Mouse (Mus musculus) hindbrain, embryonic 12.5 days (tissue): ENCODE results near the gene Pnmal2. TPM values are rescaled to one million over a fixed set of nuclear protein-coding genes. Genes with fewer than 3 reads are reported as not detected.

ENCODE experiments used
- ATAC-seq: fragments of 200-750 bp; cut with Nextera tagmentation; 2 replicates; pipeline ENCODE4 v1.8.0; 2017; ENCODE audit warnings: moderate TSS enrichment; ENCODE audit not compliant: low FRiP score
- H3K27ac ChIP-seq: fragments of 300-500 bp; sonication (generic); 2 replicates; pipeline ENCODE4 v1.5.1; 2016; ENCODE audit warnings: mild to moderate bottlenecking
- H3K27me3 ChIP-seq: fragments of 300-500 bp; sonication (generic); 2 replicates; pipeline ENCODE4 v1.6.1; 2016; ENCODE audit warnings: mild to moderate bottlenecking
- H3K36me3 ChIP-seq: fragments of 300-500 bp; sonication (generic); 2 replicates; pipeline ENCODE4 v1.6.1; 2016; ENCODE audit warnings: mild to moderate bottlenecking
- H3K4me1 ChIP-seq: fragments of 300-500 bp; sonication (generic); 2 replicates; pipeline ENCODE4 v1.6.1; 2016
- H3K4me2 ChIP-seq: fragments of 300-500 bp; sonication (generic); replicated peaks from 2 replicates; pipeline ENCODE4 v1.6.1; 2016; ENCODE audit warnings: mild to moderate bottlenecking
- H3K4me3 ChIP-seq: fragments of 300-500 bp; sonication (generic); 2 replicates; pipeline ENCODE4 v1.5.1; 2016; ENCODE audit warnings: mild to moderate bottlenecking
- H3K9ac ChIP-seq: fragments of 300-500 bp; sonication (generic); 2 replicates; pipeline ENCODE4 v1.6.1; 2016; ENCODE audit warnings: mild to moderate bottlenecking, moderate library complexity
- H3K9me3 ChIP-seq: fragments of 300-500 bp; sonication (generic); replicated peaks from 2 replicates; pipeline ENCODE4 v1.6.1; 2016; ENCODE audit warnings: mild to moderate bottlenecking
- WGBS: fragments of 180-500 bp; shearing (Covaris S2); methylation state at CpG from one replicate; pipeline ENCODE4 v1.1.7; 2016; 5-methylcytosine and 5-hydroxymethylcytosine counted together
- polyA plus RNA-seq: library from polyadenylated mRNA; unstranded; fragments of >200 nt; fragmentation: Nextera tagmentation; extraction: Ambion mirVana; gene quantifications from 2 replicates; pipeline ENCODE4 v1.2.1, GENCODE M21; 2016

Gene Pnmal2
- polyA plus RNA-seq, 1 experiment from 2014 or later: 55.6 TPM

- no peak for ATAC-seq
- Histone ChIP-seq H3K4me1 (peaks cover 21% of the 10 kb centered on the region), H3K27me3 (no peaks in the 10 kb centered on the region), H3K36me3 (no peaks in the 10 kb centered on the region), H3K9me3 (no peaks in the 10 kb centered on the region), H3K4me2 (no peak overlapping the region), H3K4me3 (no peak overlapping the region), H3K27ac (no peak overlapping the region), H3K9ac (no peak overlapping the region)
- WGBS: 68% methylated on average over 6 of the region's 6 CpGs
Measured at GRCm38 (mm10) chr7:16978173-16978572, 33.7 kb downstream of the Pnmal2 start.

GRCm38 (mm10) chr7:16978593-16978992 is 34.1 kb downstream of the Pnmal2 start:
- WGBS: 85% methylated on average over 3 of the region's 3 CpGs
- H3K9me3 ChIP-seq: no peaks in the 10 kb centered on the region

GRCm38 (mm10) chr7:16980348-16980747 is 35.9 kb downstream of the Pnmal2 start:
- peak overlapping the region; percentile 80 for H3K27ac ChIP-seq
- ATAC-seq: peak; percentile 47
- H3K27me3 ChIP-seq: no peaks in the 10 kb centered on the region
- H3K9me3 ChIP-seq: no peaks in the 10 kb centered on the region
- 11% methylated on average over 9 of the region's 12 CpGs for WGBS
- H3K9ac ChIP-seq: peak overlapping the region; percentile 32
- H3K36me3 ChIP-seq: no peaks in the 10 kb centered on the region
- peak overlapping the region; percentile 49 for H3K4me2 ChIP-seq
- H3K4me3 ChIP-seq: peak overlapping the region; percentile 13; the same call in 1 of the 2 replicates
- H3K4me1 ChIP-seq: peaks cover 30% of the 10 kb centered on the region

More at GRCm38 (mm10) chr7:16978593-16978992, 34.1 kb downstream of the Pnmal2 start:
- Histone ChIP-seq H3K4me1 (peaks cover 25% of the 10 kb centered on the region), H3K4me3 (no peak overlapping the region), H3K27ac (no peak overlapping the region), H3K36me3 (no peaks in the 10 kb centered on the region), H3K4me2 (no peak overlapping the region), H3K27me3 (no peaks in the 10 kb centered on the region), H3K9ac (no peak overlapping the region)
- no peak for ATAC-seq

- no peaks in the 10 kb centered on the region for H3K9me3 ChIP-seq
- peak within 1 kb of the TSS; percentile 71 for H3K4me2 ChIP-seq
- peak within 1 kb of the TSS; percentile 38 for H3K4me3 ChIP-seq
- peak within 1 kb of the TSS; percentile 54; the same call in 1 of the 2 replicates for H3K9ac ChIP-seq
- peaks cover 43% of the 10 kb centered on the region for H3K4me1 ChIP-seq
- no peaks in the 10 kb centered on the region for H3K36me3 ChIP-seq
- peak; percentile 61 for ATAC-seq
- H3K27me3 ChIP-seq: no peaks in the 10 kb centered on the region
- peak within 1 kb of the TSS; percentile 66 for H3K27ac ChIP-seq
- WGBS: 21% methylated on average over 26 of the region's 26 CpGs
Measured at GRCm38 (mm10) chr7:16982859-16983568, 38.5 kb downstream of the Pnmal2 start, which contains the start of gene Gm42372. TSS of gene Gm42372 (plus strand) at chr7:16983086.

GRCm38 (mm10) chr7:16987541-16988149 is 43.2 kb downstream of the Pnmal2 start:
- H3K27me3 ChIP-seq: no peaks in the 10 kb centered on the region
- H3K4me1 ChIP-seq: peaks cover 59% of the 10 kb centered on the region
- 41% methylated on average over 7 of the region's 7 CpGs for WGBS
- 0 out of 2 replicates have a peak, but pooled peaks have one; percentile 15 for ATAC-seq
- H3K4me2 ChIP-seq: peak overlapping the region; percentile 9; the same call in 1 of the 2 replicates
- H3K27ac ChIP-seq: peak overlapping the region; percentile 85
- H3K9me3 ChIP-seq: no peaks in the 10 kb centered on the region
- no peak overlapping the region for H3K4me3 ChIP-seq
- H3K36me3 ChIP-seq: no peaks in the 10 kb centered on the region
- peak overlapping the region; percentile 28; the same call in 1 of the 2 replicates for H3K9ac ChIP-seq

GRCm38 (mm10) chr7:16988405-16988804 is 43.9 kb downstream of the Pnmal2 start:
- H3K9me3 ChIP-seq: no peaks in the 10 kb centered on the region
- no peaks in the 10 kb centered on the region for H3K36me3 ChIP-seq
- H3K4me2 ChIP-seq: no peak overlapping the region
- H3K4me3 ChIP-seq: no peak overlapping the region
- peak overlapping the region; percentile 85 for H3K27ac ChIP-seq
- 44% methylated on average over 3 of the region's 3 CpGs for WGBS
- peaks cover 52% of the 10 kb centered on the region for H3K4me1 ChIP-seq
- no peaks in the 10 kb centered on the region for H3K27me3 ChIP-seq
- ATAC-seq: no peak
- H3K9ac ChIP-seq: no peak overlapping the region

GRCm38 (mm10) chr7:16990006-16990744 is 45.7 kb downstream of the Pnmal2 start:
- Histone ChIP-seq H3K4me3 (no peak overlapping the region), H3K4me1 (peaks cover 53% of the 10 kb centered on the region), H3K4me2 (no peak overlapping the region), H3K27me3 (no peaks in the 10 kb centered on the region), H3K36me3 (no peaks in the 10 kb centered on the region), H3K9ac (no peak overlapping the region), H3K27ac (peak overlapping the region; percentile 60), H3K9me3 (no peaks in the 10 kb centered on the region)
- no peak for ATAC-seq
- 38% methylated on average over 15 of the region's 15 CpGs for WGBS

GRCm38 (mm10) chr7:16991681-16992450 is 47.4 kb downstream of the Pnmal2 start:
- no peaks in the 10 kb centered on the region for H3K36me3 ChIP-seq
- no peaks in the 10 kb centered on the region for H3K9me3 ChIP-seq
- H3K9ac ChIP-seq: no peak overlapping the region
- H3K4me1 ChIP-seq: peaks cover 66% of the 10 kb centered on the region
- peak; percentile 59 for ATAC-seq
- H3K27ac ChIP-seq: peak overlapping the region; percentile 82
- no peaks in the 10 kb centered on the region for H3K27me3 ChIP-seq
- 57% methylated on average over 18 of the region's 18 CpGs for WGBS
- no peak overlapping the region for H3K4me3 ChIP-seq
- H3K4me2 ChIP-seq: peak overlapping the region; percentile 17

- Histone ChIP-seq H3K9me3 (no peaks in the 10 kb centered on the region), H3K36me3 (no peaks in the 10 kb centered on the region), H3K4me1 (peaks cover 62% of the 10 kb centered on the region), H3K9ac (peak within 1 kb of the TSS; percentile 59; the same call in 1 of the 2 replicates), H3K4me3 (peak within 1 kb of the TSS; percentile 45), H3K4me2 (peak within 1 kb of the TSS; percentile 49), H3K27me3 (no peaks in the 10 kb centered on the region), H3K27ac (peak within 1 kb of the TSS; percentile 82)
- no peak for ATAC-seq
- whole genome bisulfite sequencing: 94% methylated on average over 5 of the region's 5 CpGs
Measured at GRCm38 (mm10) chr7:16992451-16992807, 47.9 kb downstream of the Pnmal2 start, which contains the start of gene Ccdc8. TSS of gene Ccdc8 (plus strand) at chr7:16992708.

- peak; percentile 69 for ATAC-seq
- WGBS: 4% methylated on average over 26 of the region's 27 CpGs
- Histone ChIP-seq H3K27me3 (no peaks in the 10 kb centered on the region), H3K9me3 (no peaks in the 10 kb centered on the region), H3K4me3 (peak overlapping the region; percentile 45), H3K36me3 (0 out of 2 replicates have a peak, but pooled peaks cover 3% of the 10 kb centered on the region), H3K4me1 (peaks cover 51% of the 10 kb centered on the region), H3K9ac (peak overlapping the region; percentile 59), H3K4me2 (peak overlapping the region; percentile 49), H3K27ac (peak overlapping the region; percentile 73)
Measured at GRCm38 (mm10) chr7:16993651-16994399, 49.3 kb downstream of the Pnmal2 start.

GRCm38 (mm10) chr7:16994400-16994799 is 49.9 kb downstream of the Pnmal2 start:
- WGBS: 7% methylated on average over 20 of the region's 20 CpGs
- H3K4me1 ChIP-seq: peaks cover 51% of the 10 kb centered on the region
- H3K27ac ChIP-seq: peak overlapping the region; percentile 73

More at GRCm38 (mm10) chr7:16994400-16994799, 49.9 kb downstream of the Pnmal2 start:
- no peak for ATAC-seq
- Histone ChIP-seq H3K36me3 (0 out of 2 replicates have a peak, but pooled peaks cover 3% of the 10 kb centered on the region), H3K27me3 (no peaks in the 10 kb centered on the region), H3K9me3 (no peaks in the 10 kb centered on the region), H3K4me3 (peak overlapping the region; percentile 45), H3K9ac (peak overlapping the region; percentile 59), H3K4me2 (peak overlapping the region; percentile 49)
